Mouse (Mus musculus): ENCODE measurements around the gene Atxn7l1.

DNA sequence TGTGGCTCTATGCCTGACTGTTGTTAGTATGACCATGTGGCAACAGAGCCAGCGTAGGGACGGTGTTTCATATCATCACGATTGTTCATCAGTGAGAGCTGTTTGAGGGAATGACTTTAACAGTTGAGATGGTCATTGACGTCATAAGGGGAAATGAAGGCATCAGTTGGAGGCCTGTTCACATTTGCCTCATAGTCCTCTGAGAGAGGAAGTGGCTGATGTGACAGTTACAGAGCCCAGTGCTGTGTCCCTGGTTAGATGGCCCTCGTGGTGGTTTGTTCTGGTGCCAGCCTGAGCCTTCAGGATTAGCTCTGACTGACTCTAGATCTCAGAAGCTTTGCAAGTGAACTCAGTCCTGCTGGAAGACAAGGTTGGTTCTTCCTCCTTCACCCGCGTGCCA lies 211.7 kb downstream of the Atxn7l1 start:
- TF ChIP-seq POLR2A (IDR thresholded peaks at IDR 0.05; ENCODE audit: borderline replicate concordance, low read depth, low read length) (no peak), CTCF (IDR thresholded peaks at IDR 0.05; ENCODE audit: low read depth, low read length) (no peak)

All from bone marrow macrophage, adult 2 months (primary cell).